Mouse (Mus musculus) liver (tissue): Measurements from ENCODE around the gene Nckap5.

Experiments
- DNase-seq: peaks from one replicate; pipeline ENCODE4 v3.0.0-alpha.2; 2020; ENCODE audit warnings: mixed read lengths

The Nckap5 gene

DNA sequence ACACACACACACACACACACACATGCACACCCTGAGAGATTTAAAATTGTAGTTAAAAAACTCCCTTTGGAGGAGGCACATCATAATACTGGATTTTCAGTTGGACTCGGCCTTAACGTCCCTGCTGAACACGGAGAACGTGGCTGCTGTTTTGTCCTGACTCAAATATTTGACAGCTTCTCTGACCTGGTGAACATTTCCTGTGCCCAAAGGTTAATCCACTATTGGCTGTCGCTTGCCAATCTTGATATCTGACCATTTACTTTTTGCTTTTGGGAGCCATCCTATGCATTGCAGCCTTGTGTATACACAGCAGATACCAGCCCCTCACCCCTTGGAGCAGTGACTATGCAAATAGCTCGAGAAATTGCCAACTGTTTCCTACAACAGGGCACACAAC lies 862.9 kb downstream of the Nckap5 start:
- DNase-seq: no peak

DNA sequence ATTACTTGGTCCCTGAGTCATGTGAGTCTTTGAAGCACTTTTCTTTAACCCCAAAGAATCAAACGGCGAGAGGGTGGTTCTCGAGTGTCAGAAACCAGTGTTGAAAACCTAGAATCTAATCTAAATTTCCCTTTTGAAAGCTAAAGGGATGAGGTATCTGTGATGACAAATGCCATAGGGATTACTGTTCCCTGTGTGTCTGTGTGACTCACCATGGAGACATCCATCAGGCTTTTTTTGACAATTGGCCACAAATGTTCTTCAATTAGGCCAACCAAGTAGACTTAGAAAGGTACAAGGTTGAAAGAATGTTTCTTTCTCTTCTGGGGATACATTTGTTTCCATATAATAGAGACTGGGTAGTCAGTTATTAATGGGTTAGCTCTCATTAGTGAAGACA lies 879.6 kb downstream of the Nckap5 start:
- no peak for DNase-seq

DNA sequence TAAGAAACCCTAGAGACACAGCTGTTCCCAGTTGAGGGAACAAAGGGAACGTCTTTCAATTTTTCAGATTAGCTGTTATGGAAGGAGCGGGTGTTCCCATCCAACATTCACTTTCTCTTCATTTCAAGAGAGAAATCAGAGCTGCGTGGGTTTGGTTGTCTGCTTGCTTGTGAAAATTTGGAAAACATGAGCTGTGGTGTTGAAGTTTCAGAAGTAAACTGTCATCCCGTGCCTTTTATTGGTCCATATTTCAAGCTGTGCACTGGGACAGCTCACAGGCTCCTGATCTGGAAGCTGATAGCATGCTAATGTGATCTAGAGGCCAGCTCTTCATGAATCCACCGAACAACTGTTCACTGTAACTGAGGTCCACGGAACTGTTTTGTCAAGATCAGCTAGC lies 881.5 kb downstream of the Nckap5 start:
- DNase-seq: no peak

DNA sequence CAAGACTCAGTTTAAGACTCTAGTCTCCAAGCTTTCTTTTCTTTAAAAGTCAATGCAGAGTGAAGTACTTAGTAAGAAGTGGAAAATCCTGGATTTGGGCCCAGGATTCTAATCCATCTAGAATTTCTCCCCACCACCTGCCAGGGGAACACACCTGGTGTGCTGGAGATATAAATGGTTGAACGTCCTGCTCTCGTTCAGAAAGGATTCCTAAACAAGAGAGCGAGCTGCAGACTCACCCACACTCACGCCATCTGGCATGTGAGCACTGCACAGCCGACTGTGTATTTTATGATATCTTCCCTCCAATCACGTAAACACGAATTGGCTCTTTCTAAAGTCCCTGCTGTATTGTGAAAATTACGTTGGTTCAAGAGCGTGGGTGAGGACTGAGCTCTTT lies 885.5 kb downstream of the Nckap5 start:
- DNase-seq: no peak

DNA sequence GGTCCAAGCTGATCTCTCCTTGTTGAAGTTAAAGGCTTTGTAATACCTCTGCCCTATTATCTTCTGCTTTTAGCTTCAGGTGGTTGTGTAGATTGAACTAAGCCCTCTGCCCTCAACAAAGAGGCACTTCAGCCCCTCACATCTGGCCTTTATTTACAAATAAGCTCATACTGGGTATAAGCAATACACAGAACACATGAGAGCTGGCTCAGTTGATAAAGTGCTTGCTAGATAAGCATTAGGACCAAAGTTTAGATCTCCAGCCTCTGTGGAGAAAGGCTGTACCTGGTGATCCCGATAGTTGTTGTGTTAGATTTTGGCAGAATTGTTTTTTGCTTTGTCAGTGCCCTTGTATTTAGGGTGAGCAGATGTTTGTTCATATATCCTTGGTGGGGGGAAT lies 887.3 kb downstream of the Nckap5 start:
- no peak for DNase-seq

DNA sequence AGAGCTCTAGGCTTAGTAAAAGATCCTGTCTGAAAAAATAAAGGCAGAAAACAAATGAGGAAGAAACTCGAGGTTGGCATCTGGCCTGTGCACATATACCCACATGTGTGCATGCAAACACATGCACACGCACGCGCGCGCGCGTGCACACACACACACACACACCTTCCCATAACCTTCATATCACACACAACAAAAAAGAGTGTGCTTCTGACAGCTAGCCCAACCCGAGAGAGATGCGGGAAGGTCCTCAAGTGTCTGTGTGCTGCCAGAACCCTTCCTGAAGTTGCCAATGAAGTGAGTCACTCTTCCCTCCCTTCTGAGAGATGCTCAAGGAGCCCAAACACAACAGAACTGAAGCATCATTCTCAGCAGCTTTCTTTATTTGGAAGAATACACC lies 905.1 kb downstream of the Nckap5 start:
- DNase-seq: no peak

DNA sequence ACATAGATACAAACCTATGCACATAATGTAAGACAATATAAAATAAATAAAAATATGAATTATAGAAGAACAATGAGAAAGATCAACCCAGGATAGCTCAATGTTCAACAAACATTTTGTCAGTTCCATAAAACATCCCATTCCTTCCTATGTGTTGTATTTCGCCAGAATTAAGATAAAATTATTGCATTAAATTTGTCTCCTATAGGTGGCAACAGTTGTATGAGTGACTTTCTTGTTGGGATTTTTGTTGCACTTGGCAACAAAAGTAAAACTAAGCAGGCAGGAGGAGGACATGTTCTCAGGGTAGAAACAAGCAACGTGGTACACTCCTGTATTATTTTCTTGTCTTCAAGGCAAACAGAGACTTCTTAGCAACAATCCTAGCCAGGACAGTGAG lies 907.5 kb downstream of the Nckap5 start:
- DNase-seq: no peak

DNA sequence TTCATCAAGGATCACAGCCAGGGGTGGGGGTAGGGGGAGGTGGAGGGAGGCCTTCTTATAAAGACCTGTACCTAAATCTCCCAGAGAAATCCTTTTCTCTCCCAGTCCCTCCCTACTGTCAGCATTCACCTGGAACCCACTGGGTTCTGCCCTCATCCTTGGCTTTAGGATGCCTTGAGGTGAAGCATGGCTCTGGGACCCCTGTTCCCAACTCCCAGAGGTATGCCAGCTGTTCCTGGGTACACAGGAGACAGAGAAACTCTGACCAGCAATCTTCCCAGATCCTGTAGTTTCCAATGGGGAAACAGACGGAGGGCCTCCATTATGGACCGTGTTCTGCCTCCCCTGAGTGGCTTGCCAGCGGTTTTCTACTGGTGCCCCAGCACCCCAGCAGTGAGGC lies 909.9 kb downstream of the Nckap5 start:
- DNase-seq: no peak

DNA sequence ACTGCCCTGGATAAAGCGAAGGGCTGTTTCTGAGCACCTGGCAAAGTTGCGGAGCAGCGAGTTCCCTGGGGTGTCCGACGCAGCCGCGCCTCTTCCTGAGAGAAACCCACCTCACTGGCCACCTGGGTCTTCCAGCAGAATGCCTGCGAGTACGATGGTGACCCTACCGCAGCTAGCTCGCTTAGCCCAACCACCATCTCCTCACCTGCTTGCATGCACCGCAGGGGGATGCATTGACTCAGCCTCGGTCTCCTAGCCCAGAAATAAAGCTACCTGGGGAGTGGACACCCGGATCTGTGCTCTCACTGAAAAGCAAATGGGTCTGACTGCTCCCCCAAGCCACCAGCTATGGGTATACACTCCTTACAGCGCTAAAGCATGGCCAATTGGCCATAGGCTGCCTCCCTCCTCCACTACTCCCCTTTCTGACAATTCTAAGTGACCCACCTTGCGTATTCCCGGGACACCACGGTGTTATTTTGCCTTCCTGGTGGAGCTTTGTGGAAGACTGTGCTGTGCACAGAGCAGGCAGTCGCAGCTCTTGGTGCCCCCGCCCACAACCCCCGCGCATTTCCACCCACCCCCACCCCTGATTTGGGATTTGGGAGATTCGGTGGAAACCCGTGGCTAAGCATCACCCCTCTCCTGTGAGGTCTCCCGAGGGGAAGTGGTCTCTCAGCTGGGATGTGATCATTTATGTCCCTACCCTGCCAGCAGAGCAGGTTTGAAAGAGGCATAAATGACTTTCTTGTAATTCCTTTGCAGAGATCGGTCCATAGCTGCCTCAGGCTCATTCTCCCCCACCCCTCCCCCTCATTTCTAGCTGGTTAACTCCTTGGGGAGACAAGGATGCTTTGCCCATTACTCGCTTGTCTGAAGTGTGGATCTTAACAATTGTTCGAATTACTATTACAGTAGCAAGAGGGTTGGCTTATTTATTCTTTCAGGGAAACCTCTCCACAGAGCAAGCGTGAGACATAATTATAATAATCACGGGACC lies 917.7 kb downstream of the Nckap5 start, which contains the start of gene Lypd1:
Gene Lypd1 (minus strand): TSS at position 501 of the 1,000 bp plus-strand sequence.
- no peak for DNase-seq

DNA sequence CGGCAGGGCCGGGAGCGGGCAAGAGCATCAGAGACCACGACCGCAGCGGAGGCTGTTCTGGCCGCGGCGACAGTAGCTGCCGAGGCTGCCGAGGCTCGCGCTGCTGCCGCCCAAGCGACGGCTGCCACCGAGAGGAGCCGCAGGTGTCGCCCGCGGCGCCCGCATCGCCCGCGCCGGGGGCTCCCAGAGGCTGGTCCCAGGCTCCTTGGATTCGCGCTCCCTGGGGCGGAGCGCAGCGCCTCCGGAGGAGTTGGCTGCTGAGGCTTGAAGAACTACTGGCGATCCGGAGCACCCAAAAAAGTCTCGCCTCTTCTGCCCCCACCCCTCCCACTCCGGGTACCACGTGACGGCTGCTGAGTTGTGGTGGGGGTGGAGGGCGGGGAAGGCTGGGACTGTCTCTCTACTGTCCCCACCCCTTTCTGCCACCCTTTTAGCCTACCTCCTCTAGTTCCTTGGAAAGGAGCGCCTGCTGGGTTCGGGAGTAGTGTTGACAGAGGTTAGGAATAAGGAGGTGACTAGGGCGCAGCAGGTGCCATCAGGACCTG lies 918.6 kb downstream of the Nckap5 start:
- peak; percentile 9 for DNase-seq

DNA sequence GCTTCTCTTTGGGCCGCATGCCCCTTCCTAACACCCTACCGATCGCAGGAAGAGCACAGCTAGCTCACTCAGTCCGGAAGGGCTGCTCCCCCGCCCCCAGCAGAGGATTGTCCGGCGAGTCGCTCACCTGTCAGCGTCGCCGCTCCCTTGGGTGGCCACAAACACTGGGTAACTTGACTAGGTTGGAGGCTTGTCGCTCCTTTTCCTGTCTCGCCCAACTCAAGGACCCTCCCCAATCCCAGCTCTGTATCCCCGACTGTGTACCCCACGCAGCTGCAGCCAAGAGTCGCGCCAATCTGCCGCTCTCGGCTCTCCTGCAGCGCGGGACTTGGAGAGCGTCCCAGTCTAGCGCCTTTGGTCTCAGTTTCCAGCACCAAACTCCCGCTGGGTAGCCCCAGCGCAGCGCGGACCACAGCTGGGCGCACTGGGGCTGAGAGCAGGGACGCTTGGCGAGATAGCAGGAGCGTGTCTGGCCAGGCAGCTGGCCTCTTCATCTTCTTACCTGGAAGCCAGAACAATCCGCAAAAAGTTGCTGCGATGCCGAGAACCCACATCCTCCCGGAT lies 919.2 kb downstream of the Nckap5 start:
- DNase-seq: peak; percentile 6

DNA sequence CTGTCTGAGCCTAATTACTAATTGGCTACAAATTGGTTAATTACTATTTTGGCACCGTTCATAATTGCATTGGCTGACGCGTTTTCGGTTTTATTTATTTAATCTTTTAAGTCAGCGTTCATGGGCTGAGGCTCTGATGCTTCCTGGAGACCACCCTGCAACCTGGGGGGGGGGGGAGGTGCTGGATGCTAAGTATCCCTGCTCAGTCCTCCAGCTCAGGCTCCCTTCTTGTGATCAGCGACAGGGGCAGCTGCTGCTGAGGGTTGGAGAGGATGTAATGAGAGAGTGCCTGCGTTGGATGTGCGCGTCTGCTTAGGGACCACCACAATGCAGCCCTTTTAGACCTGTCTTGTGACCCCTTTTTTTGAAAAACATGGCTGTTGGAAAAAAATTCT lies 919.7 kb downstream of the Nckap5 start:
- no peak for DNase-seq

DNA sequence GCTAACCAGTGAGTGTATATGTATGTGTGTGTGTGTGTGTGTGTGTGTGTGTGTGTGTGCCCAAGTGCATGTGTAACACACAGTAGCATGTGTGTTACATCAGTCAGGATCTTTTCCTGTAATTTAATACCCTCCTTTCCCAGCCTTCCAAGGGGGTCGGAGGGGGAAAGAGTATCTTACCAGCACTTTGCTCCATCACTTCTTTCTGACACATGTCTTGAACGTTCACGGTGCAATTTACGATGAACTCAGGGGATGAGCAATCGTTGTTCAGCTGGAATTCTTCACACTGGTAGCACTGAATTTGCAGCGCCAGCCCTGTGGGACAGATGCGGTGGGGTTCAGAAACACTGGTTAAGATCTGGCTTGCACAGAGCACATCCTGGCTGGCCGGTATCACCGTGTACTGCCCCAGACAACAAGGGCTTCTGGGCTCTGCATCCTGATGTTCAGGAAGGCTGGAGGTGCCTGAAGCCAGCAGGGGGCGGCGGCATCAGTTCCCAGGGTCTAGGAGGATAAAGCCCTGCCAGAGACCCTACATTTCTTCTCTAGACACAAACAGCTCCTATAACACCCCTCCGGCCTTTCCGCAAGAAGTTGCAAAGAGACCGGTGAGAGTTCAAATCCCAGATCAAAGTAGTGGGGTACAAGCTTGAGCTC lies 920.3 kb downstream of the Nckap5 start:
- DNase-seq: peak; percentile 27

DNA sequence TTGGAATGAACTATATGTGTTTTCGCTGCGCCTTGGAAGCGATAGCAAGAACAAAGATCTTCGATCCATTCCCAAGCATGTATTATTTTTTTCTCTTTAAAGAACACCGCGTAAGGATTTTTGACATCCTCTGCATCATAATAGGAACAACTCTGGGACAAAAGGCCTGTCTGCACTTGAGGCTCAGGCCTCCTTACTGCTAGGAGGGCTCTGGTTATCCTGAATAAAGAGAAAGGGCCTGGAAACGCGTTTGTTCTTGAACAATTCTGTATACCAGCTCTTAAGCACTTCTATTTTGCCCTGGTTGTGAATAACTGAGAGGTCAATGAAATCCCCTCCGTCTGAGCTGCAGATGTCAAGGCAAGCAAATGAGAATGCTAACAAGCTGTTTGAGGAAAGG lies 937.4 kb downstream of the Nckap5 start:
- DNase-seq: no peak

DNA sequence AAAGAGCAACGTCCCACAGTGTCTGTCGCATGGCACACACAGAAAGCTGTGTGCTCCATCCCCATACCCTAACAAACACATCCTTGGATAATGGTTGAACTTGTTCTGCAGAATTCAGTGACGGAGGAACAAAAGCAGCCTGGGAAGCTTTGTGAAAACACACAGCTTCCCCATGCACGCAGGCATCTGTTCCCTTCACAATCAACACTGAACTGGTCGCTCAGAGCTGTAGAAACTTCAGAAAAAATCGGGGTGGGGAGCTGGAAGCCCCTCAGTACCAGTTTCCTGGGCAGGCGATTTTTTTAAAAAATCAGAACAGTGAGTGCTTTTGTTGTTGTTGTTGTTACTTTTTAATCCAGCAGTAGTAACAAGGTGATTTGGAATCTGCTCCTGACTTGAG lies 960.5 kb downstream of the Nckap5 start:
- DNase-seq: no peak
